10 mouse cellular contexts compared by ENCODE assay signal in genomic region chr9:21332161-21333061, GRCm38 (mm10). TPM values are rescaled to one million over a fixed set of nuclear protein-coding genes. Genes with fewer than 3 reads are reported as not detected.
DNase-seq lines count a peak whose midpoint lies in the region; ATAC-seq and TF ChIP-seq lines count a peak whose summit lies in the region.
"Had no signal": no experiment of that assay in that cellular context is flagged by ENCODE, and none has a peak within 500 bp of the region (broad histone marks: within the 10 kb centered on the region; RNA-seq: fewer than 3 reads in every experiment).

No protein-coding gene starts in this region.

- 0 out of 2 replicates have a peak overlapping the region, but pooled peaks have one; percentile 39 for H3K27ac ChIP-seq in kidney, embryonic 15.5 days

- H3K9me3 ChIP-seq in kidney, embryonic 15.5 days (replicated peaks), result no peaks in the 10 kb centered on the region

- no peak overlapping the region for H3K9ac ChIP-seq in kidney, embryonic 15.5 days

- WGBS in kidney, embryonic 15.5 days, result 39% methylated on average over 9 of the region's 9 CpGs

- H3K79me2 ChIP-seq in myocyte (ENCODE audit: control insufficient read depth, insufficient read depth), result peaks cover 24% of the 10 kb centered on the region

- H3K4me2 ChIP-seq in kidney, embryonic 15.5 days, result no peak overlapping the region
- peak overlapping the region; percentile 61 for H3K4me2 ChIP-seq in myocyte (ENCODE audit: low read depth)

- H3ac ChIP-seq in myocyte (ENCODE audit: control insufficient read depth, insufficient read length), result no peak overlapping the region

- peaks cover 30% of the 10 kb centered on the region for H3K4me1 ChIP-seq in kidney, embryonic 15.5 days

- intact Hi-C loops in left cerebral cortex, postnatal 14 days (cut with DNase I), result no loop called here

- TF ChIP-seq POLR2A in myocyte (IDR thresholded peaks at IDR 0.05; ENCODE audit: insufficient read length, low read depth), result no peak

- no peak for DNase-seq in kidney, postnatal 36 days
- DNase-seq in NIH3T3 (ENCODE audit: low read depth), result peak; percentile 74
- DNase-seq in left cerebral cortex, postnatal 14 days (ENCODE audit: low spot score in 2 of 2), result no peak
- DNase-seq in spleen, adult 18-20 months, result no peak
- DNase-seq: cerebellum, adult 18-20 months; kidney, adult 18-20 months had no signal

- ATAC-seq in kidney, embryonic 15.5 days (replicated peaks; ENCODE audit: low FRiP score), result no peak
- ATAC-seq in hematopoietic stem cell, adult 5-6 weeks (replicated peaks in 1 of 2; ENCODE audit: insufficient read depth in 1 of 2, low FRiP score in 2 of 2, low TSS enrichment in 1 of 2, low read depth in 1 of 2, poor library complexity in 2 of 2, severe bottlenecking in 2 of 2), result peak; percentile 46 to 69; a peak in 3 of 4 replicates
- no peak for ATAC-seq in megakaryocyte-erythroid progenitor cell, adult 5-6 weeks (replicated peaks; ENCODE audit: low FRiP score, low TSS enrichment, poor library complexity, severe bottlenecking)

- no peaks in the 10 kb centered on the region for H3K36me3 ChIP-seq in kidney, embryonic 15.5 days
- H3K36me3 ChIP-seq in myocyte (ENCODE audit: control insufficient read depth, insufficient read depth), result no peaks in the 10 kb centered on the region

- no peaks in the 10 kb centered on the region for H3K27me3 ChIP-seq in kidney, embryonic 15.5 days
- H3K27me3 ChIP-seq in myocyte (ENCODE audit: control insufficient read depth, insufficient read depth, insufficient read length), result no peaks in the 10 kb centered on the region

- H3K4me3 ChIP-seq in kidney, embryonic 15.5 days (replicated peaks), result no peak overlapping the region
- no peak overlapping the region for H3K4me3 ChIP-seq in myocyte

TF ChIP-seq in myocyte, 11 proteins besides CTCF, POLR2A, EP300 and RAD21:
- TF ChIP-seq MYOG (IDR thresholded peaks at IDR 0.05; ENCODE audit: control insufficient read depth in 1 of 3, insufficient read depth in 1 of 3, insufficient read length in 2 of 3, low read depth in 2 of 3) (peak in 1 of 3 experiments; percentile 43), MYOD1 (IDR thresholded peaks at IDR 0.05; ENCODE audit: control insufficient read depth in 1 of 3, insufficient read length in 2 of 3, low read depth in 2 of 3) (peak in 2 of 3 experiments; percentile 35 to 55), CEBPB (IDR thresholded peaks at IDR 0.05; ENCODE audit: insufficient read depth, poor library complexity, severe bottlenecking) (no peak), TCF12 (IDR thresholded peaks at IDR 0.05; ENCODE audit: insufficient read depth, poor library complexity, severe bottlenecking) (no peak), SRF (IDR thresholded peaks at IDR 0.05; ENCODE audit: control insufficient read depth, insufficient read length, low read depth) (no peak)

RNA-seq across cellular contexts. Expression of gene Slc44a2, which starts 11.9 kb away (rescaled TPM):
- polyA plus RNA-seq in kidney, embryonic 15.5 days (2015; fragmentation: Nextera tagmentation; extraction: Ambion mirVana), result 85.4 and 97.1 TPM in 2 replicates
- 65.7 and 97.9 TPM in 2 replicates for total RNA-seq in hematopoietic stem cell, adult 5-6 weeks (2017)
- 173 TPM for polyA plus RNA-seq in myocyte (2012; fragmentation: generic; extraction: Trizol)
- total RNA-seq in megakaryocyte-erythroid progenitor cell, adult 5-6 weeks (2014; fragmentation: Nextera tagmentation), result 25.8 and 30.7 TPM in 2 replicates
- 22.6 and 23.7 TPM in 2 replicates for total RNA-seq in megakaryocyte-erythroid progenitor cell, adult 5-6 weeks (2017)
- 10 to 100 TPM; 56.2 to 56.5 TPM for total RNA-seq in left cerebral cortex, postnatal 14 days (2021)

RNA-seq across cellular contexts. Expression of gene Ap1m2, which starts 20.3 kb away (rescaled TPM):
- polyA plus RNA-seq in kidney, embryonic 15.5 days (2015; fragmentation: Nextera tagmentation; extraction: Ambion mirVana), result 35.9 and 37.1 TPM in 2 replicates
- 0.56 TPM in 1 of 2 replicates, not detected in the other for total RNA-seq in hematopoietic stem cell, adult 5-6 weeks (2017)
- polyA plus RNA-seq in myocyte (2012; fragmentation: generic; extraction: Trizol), result not detected
- total RNA-seq in megakaryocyte-erythroid progenitor cell, adult 5-6 weeks (2014; fragmentation: Nextera tagmentation), result 0.42 TPM in 1 of 2 replicates, not detected in the other
- total RNA-seq in megakaryocyte-erythroid progenitor cell, adult 5-6 weeks (2017), result not detected in 2 replicates
- total RNA-seq in left cerebral cortex, postnatal 14 days (2021), result 1 to 10 TPM in 1 of 2 experiments, under 1 TPM in 1; 0.13 to 2.3 TPM

RNA-seq across cellular contexts. Expression of gene Ilf3, which starts 35.3 kb away (rescaled TPM):
- polyA plus RNA-seq in kidney, embryonic 15.5 days (2015; fragmentation: Nextera tagmentation; extraction: Ambion mirVana), result 208 and 221 TPM in 2 replicates
- 98.6 and 163 TPM in 2 replicates for total RNA-seq in hematopoietic stem cell, adult 5-6 weeks (2017)
- 56.6 TPM for polyA plus RNA-seq in myocyte (2012; fragmentation: generic; extraction: Trizol)
- total RNA-seq in megakaryocyte-erythroid progenitor cell, adult 5-6 weeks (2014; fragmentation: Nextera tagmentation), result 76.3 and 86.0 TPM in 2 replicates
- 67.3 and 88.4 TPM in 2 replicates for total RNA-seq in megakaryocyte-erythroid progenitor cell, adult 5-6 weeks (2017)
- 10 to 100 TPM; 69.8 to 78.8 TPM for total RNA-seq in left cerebral cortex, postnatal 14 days (2021)

RNA-seq across cellular contexts. Expression of gene Cdkn2d, which starts 41.2 kb away (rescaled TPM):
- polyA plus RNA-seq in kidney, embryonic 15.5 days (2015; fragmentation: Nextera tagmentation; extraction: Ambion mirVana), result 51.2 and 51.5 TPM in 2 replicates
- 14.8 and 30.4 TPM in 2 replicates for total RNA-seq in hematopoietic stem cell, adult 5-6 weeks (2017)
- polyA plus RNA-seq in myocyte (2012; fragmentation: generic; extraction: Trizol), result 53.2 TPM
- total RNA-seq in megakaryocyte-erythroid progenitor cell, adult 5-6 weeks (2014; fragmentation: Nextera tagmentation), result 5.7 and 7.4 TPM in 2 replicates
- 8.5 and 11.3 TPM in 2 replicates for total RNA-seq in megakaryocyte-erythroid progenitor cell, adult 5-6 weeks (2017)
- total RNA-seq in left cerebral cortex, postnatal 14 days (2021), result 10 to 100 TPM; 57.5 to 62.9 TPM

RNA-seq across cellular contexts. Expression of gene Kri1, which starts 44.6 kb away (rescaled TPM):
- polyA plus RNA-seq in kidney, embryonic 15.5 days (2015; fragmentation: Nextera tagmentation; extraction: Ambion mirVana), result 13.8 and 19.8 TPM in 2 replicates
- 64.0 and 98.0 TPM in 2 replicates for total RNA-seq in hematopoietic stem cell, adult 5-6 weeks (2017)
- polyA plus RNA-seq in myocyte (2012; fragmentation: generic; extraction: Trizol), result 31.4 TPM
- total RNA-seq in megakaryocyte-erythroid progenitor cell, adult 5-6 weeks (2014; fragmentation: Nextera tagmentation), result 50.7 and 81.7 TPM in 2 replicates
- 55.3 and 86.3 TPM in 2 replicates for total RNA-seq in megakaryocyte-erythroid progenitor cell, adult 5-6 weeks (2017)
- total RNA-seq in left cerebral cortex, postnatal 14 days (2021), result 10 to 100 TPM; 31.9 to 32.3 TPM

Comparison
In these comparisons a context has a peak if more than half of its experiments do, and no peak if none do; other contexts are left out.
1. ATAC-seq: peak in hematopoietic stem cell, adult 5-6 weeks (2 of 2); none in kidney, embryonic 15.5 days (single experiment) and megakaryocyte-erythroid progenitor cell, adult 5-6 weeks (single experiment).